Mouse (Mus musculus): Measurements from ENCODE around the gene Gm20388. TPM values are rescaled to one million over a fixed set of nuclear protein-coding genes. Genes with fewer than 3 reads are reported as not detected.

The Gm20388 gene
- total RNA-seq, 2 experiments from 2014 or later, result 4.4 to 7.8 TPM

DNA sequence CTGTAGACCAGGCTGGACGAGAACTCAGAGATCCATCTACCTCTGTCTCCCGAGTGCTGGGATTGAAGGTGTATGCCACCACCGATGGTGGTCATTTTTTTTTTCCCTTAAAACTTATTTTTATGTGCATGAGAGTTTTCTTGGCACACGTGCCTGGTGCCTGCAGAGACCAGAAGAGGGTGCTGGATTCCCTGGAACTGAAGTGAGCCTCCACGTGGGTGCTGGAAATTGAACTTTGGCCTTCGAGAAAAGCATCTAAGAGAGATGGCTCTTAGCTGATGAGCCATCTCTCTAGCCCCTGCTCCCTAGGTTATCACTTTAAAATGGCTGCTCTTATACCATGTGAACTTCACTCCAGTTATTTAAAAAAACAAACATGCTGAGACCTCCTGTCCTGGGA lies 163.9 kb downstream of the Gm20388 start:
- DNase-seq (ENCODE audit: low spot score in 2 of 2), result no peak

DNA sequence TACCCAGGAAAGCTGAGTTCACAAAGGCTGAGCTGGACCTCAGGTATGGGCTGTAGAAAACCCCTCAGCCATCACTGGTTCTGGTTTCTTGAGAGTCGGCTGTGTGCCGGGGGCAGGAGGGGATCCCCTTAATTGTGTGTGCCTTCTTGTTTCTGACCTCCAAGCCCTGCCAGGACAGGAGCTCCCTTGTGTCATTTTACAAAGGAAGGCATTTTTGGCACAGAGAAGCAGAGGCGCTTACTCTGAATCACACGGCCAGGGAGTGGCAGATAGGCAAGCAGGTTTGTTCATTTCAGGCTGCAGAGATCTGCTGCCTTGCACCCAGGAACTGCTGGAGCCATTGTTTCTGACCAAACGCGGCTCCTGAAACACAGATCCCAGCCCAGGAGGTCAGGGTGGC lies 164.7 kb downstream of the Gm20388 start:
- DNase-seq (ENCODE audit: low spot score in 2 of 2), result no peak

DNA sequence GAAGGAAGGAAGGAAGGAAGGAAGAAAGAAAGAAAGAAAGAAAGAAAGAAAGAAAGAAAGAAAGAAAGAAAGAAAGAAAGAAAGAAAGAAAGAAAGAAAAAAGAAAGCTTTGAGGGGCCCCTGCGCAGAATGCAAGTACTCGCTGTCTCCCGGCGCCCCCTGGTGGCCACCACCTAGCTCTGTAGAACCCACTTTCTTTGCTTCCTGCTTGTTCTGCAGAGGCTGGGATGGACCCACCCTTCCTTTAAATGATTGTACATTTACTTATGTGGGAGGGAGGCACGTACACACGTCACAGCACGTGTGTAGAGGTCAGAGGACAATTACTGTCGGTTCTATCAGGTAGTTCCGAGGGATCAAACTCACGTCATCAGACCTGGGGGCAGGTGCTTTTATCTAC lies 167.4 kb downstream of the Gm20388 start:
- DNase-seq (ENCODE audit: low spot score in 2 of 2), result peak; percentile 80 to 85

DNA sequence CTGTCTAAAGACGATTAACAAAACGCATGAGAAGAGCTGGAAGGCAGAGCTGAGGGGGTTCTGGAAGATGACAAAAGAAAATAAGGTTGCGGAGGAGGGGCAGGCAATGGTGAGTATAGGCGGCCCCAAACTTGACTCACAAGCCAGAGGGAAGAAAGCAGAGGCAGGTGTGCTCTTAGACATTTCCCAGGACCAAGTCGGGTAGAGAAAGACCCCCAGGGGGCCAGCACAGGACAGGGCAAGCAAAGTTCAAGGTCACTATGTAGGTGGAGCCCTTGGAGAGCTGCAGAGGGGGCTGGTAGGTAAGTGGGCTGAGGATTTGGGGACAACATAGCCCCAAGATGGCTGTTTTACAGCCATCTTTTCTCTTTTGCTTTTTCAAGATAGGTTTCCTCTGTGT lies 168.7 kb downstream of the Gm20388 start:
- DNase-seq (ENCODE audit: low spot score in 2 of 2), result no peak

DNA sequence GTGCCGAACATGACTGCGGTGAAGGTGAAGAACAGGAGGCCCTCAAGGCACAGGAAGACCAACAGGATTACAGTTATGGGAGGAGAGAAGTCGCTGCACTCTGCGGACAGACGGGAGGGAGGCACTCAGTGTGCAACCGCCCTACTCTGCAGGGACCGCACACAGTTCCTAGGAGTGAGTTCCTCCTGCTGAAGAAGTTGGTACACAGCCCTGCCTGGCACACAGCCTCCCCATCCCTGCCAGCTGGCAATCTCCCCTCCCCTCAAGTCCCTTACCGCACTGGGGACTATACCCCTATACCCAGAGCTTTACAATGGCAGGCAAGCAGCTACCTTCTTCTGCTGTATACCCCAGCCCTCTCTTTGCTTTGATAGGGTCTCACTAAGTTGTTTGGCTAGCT lies 172.6 kb downstream of the Gm20388 start:
- no peak for DNase-seq (ENCODE audit: low spot score in 2 of 2)

DNA sequence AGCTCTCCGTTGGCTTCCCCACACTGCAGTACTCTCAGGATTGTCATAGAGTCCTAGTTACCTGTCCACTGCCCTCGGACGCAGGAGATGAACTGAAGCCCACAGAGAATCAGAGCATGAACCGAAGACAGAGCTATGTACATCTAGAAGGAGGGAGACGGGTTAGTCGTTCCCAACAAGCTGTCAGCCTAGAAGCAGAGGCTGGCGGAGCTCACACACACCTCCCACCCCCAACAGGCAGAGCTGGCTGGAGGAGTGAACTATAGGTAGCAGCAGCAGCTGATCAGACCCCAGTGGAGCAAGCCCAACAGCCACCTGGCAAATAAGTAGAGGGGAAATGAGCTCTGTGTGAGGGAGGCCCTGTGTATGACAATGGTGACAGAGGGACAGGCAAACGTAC lies 174.1 kb downstream of the Gm20388 start:
- peak in 1 of 2 experiments; percentile 21 for DNase-seq (ENCODE audit: low spot score in 2 of 2)

DNA sequence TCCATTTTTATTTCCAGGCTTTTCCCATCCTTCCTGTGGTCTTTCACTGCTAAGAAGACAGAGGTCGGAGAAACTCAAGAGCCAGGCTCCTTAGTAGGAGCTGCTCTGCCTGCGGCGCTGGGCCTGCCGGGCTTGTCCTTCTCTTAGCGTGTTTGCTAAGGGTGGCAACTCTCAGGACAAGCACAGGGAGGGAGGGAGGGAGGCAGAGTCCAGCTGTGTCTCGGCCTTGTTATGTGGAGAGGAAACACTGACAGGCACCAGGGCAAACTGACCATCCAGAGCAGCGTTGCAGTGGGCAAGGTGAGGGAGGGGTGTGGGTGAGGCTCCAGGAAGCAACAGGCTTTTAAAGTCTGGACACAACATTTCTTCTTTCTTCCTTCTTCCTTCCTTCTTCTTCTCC lies 178.9 kb downstream of the Gm20388 start:
- DNase-seq (ENCODE audit: low spot score in 2 of 2), result no peak

DNA sequence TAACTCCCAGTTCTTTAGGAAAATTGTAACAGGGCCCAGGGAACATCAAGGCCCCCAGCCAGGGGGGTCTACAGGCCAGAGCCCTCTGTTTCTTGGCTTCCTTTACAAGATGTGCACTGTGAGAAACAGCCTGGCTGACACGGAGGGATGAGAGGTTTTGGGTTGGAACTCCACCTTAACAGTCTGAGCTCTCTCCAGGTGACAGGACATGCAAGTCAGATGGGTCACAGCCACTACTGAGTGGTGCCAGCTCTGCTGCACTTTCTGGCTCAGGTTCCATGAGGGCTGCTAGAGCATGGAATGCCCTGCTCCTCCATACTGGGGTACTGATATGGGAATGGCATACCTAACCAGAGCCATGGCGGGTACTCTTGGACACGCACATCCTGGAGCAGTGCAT lies 180.4 kb downstream of the Gm20388 start:
- DNase-seq (ENCODE audit: low spot score in 2 of 2), result no peak

DNA sequence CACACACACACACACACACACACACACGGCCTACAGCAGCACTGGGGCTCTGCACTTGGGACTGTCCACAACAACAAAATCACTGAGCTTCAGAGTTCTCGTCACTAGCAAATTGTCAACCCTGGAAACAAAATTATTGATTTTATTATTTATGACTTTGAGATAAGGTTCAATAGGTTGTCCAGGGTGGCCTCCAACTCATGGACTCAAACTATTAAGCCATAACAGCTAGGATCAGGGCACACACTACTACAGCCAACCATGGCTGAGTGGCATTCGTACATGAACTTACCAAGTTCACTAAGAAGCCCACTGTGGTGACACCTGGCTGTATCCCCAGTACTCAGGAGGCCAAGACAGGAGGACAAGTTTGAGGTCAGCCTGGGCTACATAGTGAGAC lies 182.5 kb downstream of the Gm20388 start:
- DNase-seq (ENCODE audit: low spot score in 2 of 2), result no peak

DNA sequence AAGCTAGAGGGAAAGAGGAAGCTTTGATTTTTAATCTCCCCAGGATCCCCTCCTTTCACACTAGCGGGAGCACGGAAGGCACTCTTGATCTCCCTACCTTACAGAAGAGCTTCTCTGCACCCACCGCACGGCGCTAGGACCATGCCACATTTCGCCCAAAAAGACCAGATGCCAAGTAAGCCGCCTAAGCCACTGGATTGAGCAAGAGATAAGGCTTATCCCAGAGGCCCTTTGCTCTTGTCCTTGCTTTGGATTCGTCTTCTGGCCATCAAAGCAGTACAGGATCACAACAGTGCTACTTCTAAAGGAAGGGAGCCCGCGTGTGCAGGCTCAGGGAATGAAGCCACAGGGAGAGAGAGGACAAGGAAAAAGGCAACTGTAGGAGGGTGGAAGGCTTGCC lies 184.2 kb downstream of the Gm20388 start:
- DNase-seq (ENCODE audit: low spot score in 2 of 2), result no peak

DNA sequence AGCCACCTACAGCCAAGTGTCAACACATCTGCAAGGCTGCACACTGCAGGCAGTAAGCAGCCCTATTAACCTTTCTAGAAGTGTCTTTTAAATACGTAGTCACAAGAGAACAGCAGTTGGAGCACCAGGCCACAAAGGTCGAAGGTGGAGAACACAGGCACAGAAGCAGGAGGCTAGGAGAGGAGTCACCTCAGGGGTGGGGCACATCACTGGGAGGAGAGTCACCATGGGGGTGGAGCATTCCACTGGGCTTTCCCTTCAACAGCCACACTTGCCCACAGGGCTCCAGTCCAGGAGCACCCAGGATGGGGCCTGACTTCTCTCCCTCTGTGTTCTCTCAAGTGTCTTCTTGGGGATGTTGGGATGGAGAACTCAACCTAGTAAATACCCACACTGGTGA lies 185.8 kb downstream of the Gm20388 start:
- DNase-seq (ENCODE audit: low spot score in 2 of 2), result no peak

DNA sequence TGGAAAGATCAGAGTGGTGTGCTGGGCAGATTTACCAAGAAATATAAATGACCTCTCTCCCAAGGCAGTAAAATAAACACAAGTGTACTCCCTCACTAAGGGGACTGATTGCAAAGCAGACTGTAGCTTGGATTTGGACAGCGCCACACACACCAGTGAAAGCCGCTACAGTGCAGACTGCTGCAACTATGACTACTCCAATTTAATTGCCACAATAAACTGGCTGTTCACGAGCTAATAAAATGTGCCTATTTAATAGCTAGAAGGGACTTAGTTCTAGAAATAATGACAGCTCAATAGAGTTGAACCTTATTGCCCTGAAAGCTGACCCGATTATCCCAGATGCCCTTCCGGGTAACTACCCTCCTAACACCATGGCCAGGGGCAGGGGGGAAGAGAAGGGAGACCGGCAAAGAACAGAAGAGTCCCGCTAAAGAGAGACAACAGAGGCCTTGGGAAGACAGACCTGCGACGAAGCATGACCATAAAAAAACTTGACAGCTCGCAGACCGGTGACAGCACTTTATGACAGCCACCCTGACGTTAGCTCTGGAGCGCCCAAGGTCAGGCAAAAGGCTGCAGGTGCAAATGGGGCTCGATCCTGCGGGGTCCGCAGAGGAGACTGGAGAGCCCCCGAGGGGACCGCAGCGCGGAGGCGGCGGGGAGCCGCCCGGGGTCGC lies 189.9 kb downstream of the Gm20388 start:
- no peak for DNase-seq (ENCODE audit: low spot score in 2 of 2)

DNA sequence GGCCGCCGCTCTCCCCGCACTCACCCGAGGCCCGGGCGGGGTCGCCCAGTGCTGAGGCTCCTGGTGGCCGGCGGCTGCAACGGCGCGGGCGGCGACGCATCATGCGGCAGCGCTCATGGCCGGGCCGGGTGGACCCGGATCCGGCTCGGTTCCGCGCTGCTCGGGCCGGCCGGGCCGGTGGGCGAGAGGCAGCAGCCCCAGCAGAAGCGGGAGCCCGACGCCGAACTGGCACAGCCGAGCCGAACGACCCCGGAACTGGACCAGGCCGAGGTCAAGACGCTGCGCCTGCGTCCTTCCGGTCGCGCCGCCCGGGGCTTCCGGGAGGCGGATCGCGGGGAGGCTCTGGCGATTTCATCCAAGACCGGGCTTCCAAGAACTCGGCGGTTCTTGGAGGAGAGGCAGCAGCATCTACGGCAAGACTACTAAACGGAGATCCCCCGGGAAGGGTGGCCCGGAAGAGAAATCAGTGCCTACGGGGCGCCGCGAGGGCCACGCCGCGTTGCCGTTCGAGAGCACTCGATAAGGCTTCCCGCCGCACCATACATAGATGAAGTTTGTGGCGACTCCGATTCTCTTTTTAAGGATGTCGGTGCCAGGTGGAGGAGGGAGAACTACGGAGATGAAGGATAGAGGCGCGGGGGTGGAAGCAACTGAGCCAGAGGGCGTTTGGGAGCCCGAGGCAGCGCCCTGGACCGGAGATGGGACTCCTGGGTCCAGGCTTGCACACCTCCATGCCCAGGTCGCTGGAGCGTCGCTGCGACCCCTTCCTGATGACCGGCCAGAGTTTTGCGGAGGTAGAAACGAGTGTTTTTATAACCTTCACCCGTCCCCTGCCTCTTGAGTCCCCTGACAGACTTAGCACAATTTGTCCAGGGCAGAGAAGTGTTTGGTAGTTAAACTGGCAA lies 190.7 kb downstream of the Gm20388 start, which contains the start of gene Zdhhc7:
Gene Zdhhc7 (minus strand): TSS at position 415 of the 905 bp plus-strand sequence.
- DNase-seq (ENCODE audit: low spot score in 2 of 2), result peak; percentile 84 to 87

DNA sequence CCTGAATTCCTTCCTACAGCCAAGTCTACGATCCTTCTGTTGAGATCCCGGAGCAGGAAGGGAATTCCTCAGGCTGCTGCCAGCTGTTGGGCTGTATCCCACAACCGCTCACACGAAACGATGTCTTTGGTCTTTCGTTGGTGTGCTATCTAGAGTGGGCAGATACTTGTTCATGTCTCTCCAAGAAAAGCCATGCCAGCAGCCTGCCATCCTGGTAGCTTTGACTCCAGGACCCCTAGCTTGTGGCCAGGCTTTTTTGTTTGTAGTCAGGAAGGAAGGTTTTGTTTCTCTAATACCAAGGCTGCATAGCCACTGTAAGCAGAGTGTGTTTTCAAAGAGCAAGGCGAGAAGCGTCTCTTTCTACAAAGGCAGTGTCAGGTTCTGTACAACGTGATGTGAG lies 193.3 kb downstream of the Gm20388 start:
- no peak for DNase-seq (ENCODE audit: low spot score in 2 of 2)

DNA sequence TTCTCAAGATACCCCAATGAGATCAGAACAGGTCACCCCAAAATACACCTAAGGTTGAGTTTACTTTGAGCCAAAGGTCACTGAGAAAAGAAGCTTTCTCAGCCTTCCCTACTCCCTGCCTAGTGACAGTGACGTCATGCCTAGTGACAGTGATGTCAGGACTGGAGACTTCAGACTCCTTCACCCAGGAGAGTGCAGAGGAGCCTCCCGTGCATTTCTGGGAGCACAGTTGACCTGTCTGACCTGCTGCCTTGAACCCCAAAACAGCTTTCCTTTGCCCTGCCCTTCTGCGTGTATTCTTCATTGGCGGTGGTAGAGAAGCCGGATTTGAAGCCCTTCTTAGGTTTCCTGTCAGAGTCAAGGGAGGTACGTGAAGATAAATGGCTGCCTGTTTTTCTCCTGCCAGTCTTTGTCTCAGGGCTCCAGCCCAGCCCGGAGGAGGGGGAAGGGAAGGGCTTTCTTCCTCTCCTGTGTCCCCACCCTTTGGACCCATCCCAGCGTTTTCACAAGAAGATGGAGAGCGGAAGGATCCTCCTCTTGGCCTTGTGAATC lies 194.2 kb downstream of the Gm20388 start:
- no peak for DNase-seq (ENCODE audit: low spot score in 2 of 2)

DNA sequence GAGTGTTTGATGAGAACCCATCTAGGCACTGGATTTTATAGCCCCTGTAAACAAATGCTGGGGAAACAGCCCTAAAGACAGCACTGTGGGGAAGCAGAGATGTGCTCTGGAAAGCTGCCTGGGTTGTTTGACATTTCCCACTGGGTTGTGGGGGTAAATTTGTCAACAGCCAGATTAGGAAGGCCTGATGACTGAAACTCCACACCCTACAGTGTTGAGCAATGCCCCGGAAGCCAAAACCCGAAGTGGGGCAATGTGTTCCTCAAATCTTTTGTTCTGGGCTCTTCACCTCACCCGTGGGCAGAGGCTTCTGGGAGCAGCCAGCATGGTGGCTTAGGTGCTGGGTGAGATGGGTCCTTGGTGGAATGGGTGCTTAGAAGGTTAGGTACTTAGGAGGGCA lies 198.5 kb downstream of the Gm20388 start:
- DNase-seq (ENCODE audit: low spot score in 2 of 2), result no peak

DNA sequence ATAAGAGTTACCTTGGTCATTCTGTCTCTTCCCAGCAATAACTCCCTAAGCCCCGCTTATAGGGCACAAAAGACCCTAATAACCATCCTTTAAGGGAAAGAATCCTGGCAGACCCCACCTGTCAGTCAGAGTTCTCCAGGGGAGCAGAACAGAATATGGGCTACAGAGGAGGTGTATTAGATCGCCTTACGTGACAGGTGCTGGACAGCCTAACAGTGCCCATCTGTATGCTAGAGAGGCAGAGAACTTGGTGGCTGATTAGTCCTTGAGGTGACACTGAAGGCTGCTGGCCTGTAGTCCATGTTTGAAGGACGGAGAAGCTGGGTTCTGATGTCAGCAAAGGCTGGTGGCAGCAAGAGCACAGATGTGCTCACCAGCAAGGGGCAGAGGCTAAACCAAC lies 200.3 kb downstream of the Gm20388 start:
- no peak for DNase-seq (ENCODE audit: low spot score in 2 of 2)

DNA sequence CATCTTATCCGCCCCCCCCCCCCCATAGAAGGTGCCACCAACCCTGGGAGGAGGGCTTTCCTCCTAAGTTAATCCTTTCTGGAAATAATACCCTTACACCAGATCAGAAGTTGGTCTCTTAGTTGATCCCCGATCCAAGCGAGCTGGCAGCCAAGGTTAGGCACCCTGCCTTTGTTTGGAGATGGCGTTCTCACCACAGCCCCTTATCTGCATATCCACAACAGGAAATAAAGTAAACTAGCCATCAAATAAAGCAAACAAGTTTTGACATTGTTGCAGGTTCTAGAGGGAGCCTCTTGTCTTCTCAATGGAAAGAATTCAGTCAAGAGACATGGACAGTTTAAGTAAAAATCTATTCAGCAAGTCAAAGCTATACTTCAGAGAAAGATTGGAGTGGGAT lies 200.7 kb downstream of the Gm20388 start:
- DNase-seq (ENCODE audit: low spot score in 2 of 2), result no peak

DNA sequence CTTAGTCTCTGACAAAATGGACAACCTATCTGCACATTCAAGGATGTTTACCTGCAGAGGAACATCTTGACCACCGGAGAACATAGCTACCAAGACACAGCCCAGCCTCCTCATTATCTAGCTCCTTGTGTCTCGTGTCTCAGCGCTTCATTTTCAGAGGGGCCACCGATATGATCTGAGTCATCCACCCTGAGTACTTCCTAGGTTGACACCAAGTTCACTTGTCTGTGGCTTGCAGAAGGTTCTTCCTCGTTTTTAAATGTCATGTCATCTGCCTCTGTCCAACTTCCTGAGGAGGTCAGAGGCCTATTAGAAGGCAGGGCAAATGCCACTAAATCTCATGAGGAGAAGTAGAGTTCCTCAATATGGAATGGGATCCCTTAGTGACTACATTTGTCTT lies 201.9 kb downstream of the Gm20388 start:
- no peak for DNase-seq (ENCODE audit: low spot score in 2 of 2)

DNA sequence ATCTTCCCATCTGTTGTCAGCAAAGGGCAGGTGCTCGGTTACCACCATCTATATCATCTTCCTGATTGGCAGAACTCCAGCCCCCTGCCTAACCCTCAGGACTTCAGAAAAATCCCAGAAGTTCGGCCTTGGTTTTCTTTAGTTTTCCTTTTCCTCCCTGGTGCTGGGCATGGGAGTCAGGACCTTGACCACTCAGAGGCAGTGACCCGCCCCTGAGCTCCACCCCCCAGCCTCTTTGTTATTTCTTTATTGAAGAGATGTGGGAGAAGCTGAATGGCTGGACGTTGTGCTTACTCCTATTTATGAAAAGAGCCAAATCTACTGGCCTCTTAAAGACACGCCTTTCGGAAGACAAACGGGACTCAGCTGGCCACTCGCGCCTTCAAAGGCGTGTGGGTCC lies 202.7 kb downstream of the Gm20388 start:
- DNase-seq (ENCODE audit: low spot score in 2 of 2), result no peak

DNA sequence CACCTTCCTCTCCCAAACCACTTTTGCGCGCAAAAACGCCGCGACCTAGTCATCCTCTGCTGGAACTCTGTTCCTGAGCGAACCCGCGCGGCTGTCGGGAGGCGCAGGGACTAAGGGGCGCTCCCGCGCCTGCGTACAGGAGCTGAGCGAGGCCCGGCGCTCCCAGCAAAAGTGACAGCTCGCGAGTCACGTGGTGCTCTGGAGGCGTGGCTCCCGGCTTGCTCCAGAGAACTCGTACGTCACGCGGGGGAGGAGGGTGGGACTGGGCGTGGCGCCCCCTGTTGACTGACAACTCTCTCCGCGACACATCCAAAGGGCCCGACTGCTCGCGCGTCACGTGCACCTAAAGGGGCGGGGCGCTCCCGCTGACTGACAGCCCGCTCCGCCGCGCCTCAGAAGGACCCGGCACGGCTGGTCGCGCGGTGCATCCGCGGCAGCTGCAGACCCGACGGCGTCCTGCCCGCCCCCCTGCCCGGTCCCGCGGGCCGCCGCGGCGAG lies 203.2 kb downstream of the Gm20388 start, which contains the start of gene 6430548M08Rik:
Gene 6430548M08Rik (plus strand): TSS at position 395 of the 498 bp plus-strand sequence.
- DNase-seq (ENCODE audit: low spot score in 2 of 2), result peak; percentile 100

DNA sequence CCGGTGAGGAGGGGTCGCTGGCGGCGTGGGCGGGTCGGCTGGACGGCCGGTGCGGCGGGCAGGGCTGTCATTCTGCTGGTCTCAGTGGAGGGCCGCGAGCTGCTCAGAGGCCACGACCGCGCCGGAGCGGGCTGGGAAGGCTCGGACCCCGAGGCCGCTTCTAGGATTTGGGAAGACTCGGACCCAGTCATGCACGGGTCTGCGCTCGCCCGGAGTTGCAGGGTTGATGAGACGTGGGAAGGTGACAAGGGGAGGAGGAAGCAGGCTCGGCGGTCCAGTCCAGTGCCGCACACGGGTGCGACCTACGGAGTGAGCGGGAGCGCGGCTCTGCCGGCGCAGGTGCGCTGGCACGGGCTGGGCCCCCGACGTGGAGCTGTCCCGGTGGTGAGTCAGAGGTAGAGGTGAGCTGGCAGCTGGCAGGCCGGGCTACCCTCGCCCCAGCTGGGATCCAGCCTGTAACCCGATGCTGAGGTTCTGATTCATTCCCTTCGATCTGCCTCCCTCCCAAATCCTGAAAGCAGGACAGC lies 203.7 kb downstream of the Gm20388 start:
- peak; percentile 31 to 39 for DNase-seq (ENCODE audit: low spot score in 2 of 2)
